Mouse (Mus musculus) midbrain, embryonic 13.5 days (tissue): ENCODE data around the gene Rtn1. TPM values are rescaled to one million over a fixed set of nuclear protein-coding genes. Genes with fewer than 3 reads are reported as not detected.

Experiments
- ATAC-seq: fragments of 200-750 bp; cut with Nextera tagmentation; 2 replicates; pipeline ENCODE4 v1.8.0; 2017; ENCODE audit warnings: mild to moderate bottlenecking, moderate TSS enrichment, moderate library complexity
- H3K27ac ChIP-seq: fragments of 300-500 bp; sonication (generic); 2 replicates; pipeline ENCODE4 v1.5.1; 2015; ENCODE audit warnings: inconsistent platforms, mild to moderate bottlenecking, moderate library complexity
- H3K27me3 ChIP-seq: fragments of 300-500 bp; sonication (generic); 2 replicates; pipeline ENCODE4 v1.6.1; 2015; ENCODE audit warnings: mild to moderate bottlenecking, inconsistent platforms
- H3K36me3 ChIP-seq: fragments of 300-500 bp; sonication (generic); 2 replicates; pipeline ENCODE4 v1.6.1; 2015; ENCODE audit warnings: mild to moderate bottlenecking, inconsistent platforms
- H3K4me1 ChIP-seq: fragments of 300-500 bp; sonication (generic); replicated peaks from 2 replicates; pipeline ENCODE4 v1.6.1; 2015; ENCODE audit warnings: inconsistent platforms
- H3K4me2 ChIP-seq: fragments of 300-500 bp; sonication (generic); replicated peaks from 2 replicates; pipeline ENCODE4 v1.6.1; 2015; ENCODE audit warnings: moderate library complexity, mild to moderate bottlenecking, inconsistent platforms
- H3K4me3 ChIP-seq: fragments of 300-500 bp; sonication (generic); replicated peaks from 2 replicates; pipeline ENCODE4 v1.5.1; 2015; ENCODE audit warnings: mild to moderate bottlenecking, inconsistent platforms
- H3K9ac ChIP-seq: fragments of 300-500 bp; sonication (generic); replicated peaks from 2 replicates; pipeline ENCODE4 v1.6.1; 2015; ENCODE audit warnings: mild to moderate bottlenecking, inconsistent platforms
- H3K9me3 ChIP-seq: fragments of 300-500 bp; sonication (generic); 2 replicates; pipeline ENCODE4 v1.6.1; 2016; ENCODE audit warnings: mild to moderate bottlenecking, inconsistent platforms
- WGBS: fragments of 180-500 bp; shearing (Covaris S2); methylation state at CpG from one replicate; pipeline ENCODE4 v1.1.7; 2015; 5-methylcytosine and 5-hydroxymethylcytosine counted together
- polyA plus RNA-seq: library from polyadenylated mRNA; unstranded; fragments of >200 nt; fragmentation: Nextera tagmentation; extraction: Ambion mirVana; gene quantifications from 2 replicates; pipeline ENCODE4 v1.2.1, GENCODE M21; 2015

The Rtn1 gene
- polyA plus RNA-seq, 1 experiment from 2014 or later, result 1,917 TPM

DNA sequence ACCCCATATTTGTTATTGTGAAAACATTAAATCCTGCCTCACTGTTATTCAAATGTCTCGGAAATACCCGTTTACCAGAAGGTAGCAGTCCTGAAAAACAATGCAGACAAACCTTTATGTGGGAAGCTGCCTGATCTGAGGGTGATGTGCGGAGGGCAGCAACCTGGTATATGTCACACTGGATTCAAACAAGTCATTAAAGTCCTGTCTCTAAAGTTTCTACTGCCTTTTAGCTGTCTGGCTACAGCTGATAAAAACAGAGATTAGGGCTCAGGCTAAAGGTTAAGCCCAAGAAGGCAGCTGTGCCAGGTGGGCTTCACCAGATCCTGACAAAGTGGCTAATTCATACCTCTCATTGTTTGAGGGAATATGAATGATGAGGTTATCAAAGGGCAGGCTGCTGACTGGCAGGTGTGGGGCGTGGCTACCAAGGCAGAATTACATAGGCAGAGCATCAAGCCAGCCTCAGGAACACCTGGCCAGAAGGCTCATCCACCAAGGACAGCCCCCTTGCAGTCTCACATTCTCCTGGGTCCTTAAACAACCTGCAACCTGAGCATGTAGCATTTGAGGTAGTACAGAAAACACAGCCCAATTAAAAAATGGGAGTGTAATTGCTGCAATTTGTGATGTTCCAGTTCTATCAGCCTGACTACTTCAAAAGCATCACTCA is 121.4 kb downstream of the Rtn1 start:
- Histone ChIP-seq H3K4me1 (peaks cover 7% of the 10 kb centered on the region), H3K27ac (no peak overlapping the region), H3K9me3 (no peaks in the 10 kb centered on the region), H3K4me2 (no peak overlapping the region), H3K36me3 (no peaks in the 10 kb centered on the region), H3K9ac (no peak overlapping the region), H3K27me3 (no peaks in the 10 kb centered on the region), H3K4me3 (no peak overlapping the region)
- no peak for ATAC-seq
- WGBS, result 84% methylated on average over 4 of the region's 4 CpGs

GRCm38 (mm10) chr12:72285366-72286345 is 123.2 kb downstream of the Rtn1 start:
- WGBS, result 72% methylated on average over 25 of the region's 25 CpGs
- Histone ChIP-seq H3K27ac (no peak overlapping the region), H3K4me2 (no peak overlapping the region)

GRCm38 (mm10) chr12:72284576-72284975 is 124.3 kb downstream of the Rtn1 start:
- no peak overlapping the region for H3K9ac ChIP-seq
- no peak for ATAC-seq
- no peaks in the 10 kb centered on the region for H3K36me3 ChIP-seq
- 93% methylated on average over 7 of the region's 7 CpGs for WGBS
- H3K4me1 ChIP-seq, result peaks cover 7% of the 10 kb centered on the region
- no peak overlapping the region for H3K4me3 ChIP-seq
- no peak overlapping the region for H3K4me2 ChIP-seq
- no peaks in the 10 kb centered on the region for H3K9me3 ChIP-seq
- H3K27me3 ChIP-seq, result no peaks in the 10 kb centered on the region
- H3K27ac ChIP-seq, result no peak overlapping the region

More at GRCm38 (mm10) chr12:72285366-72286345, 123.2 kb downstream of the Rtn1 start:
- H3K9me3 ChIP-seq, result no peaks in the 10 kb centered on the region
- no peak overlapping the region for H3K4me3 ChIP-seq
- H3K9ac ChIP-seq, result no peak overlapping the region
- H3K36me3 ChIP-seq, result no peaks in the 10 kb centered on the region
- ATAC-seq, result peak; percentile 65; the same call in 1 of the 2 replicates
- no peaks in the 10 kb centered on the region for H3K27me3 ChIP-seq
- peaks cover 7% of the 10 kb centered on the region for H3K4me1 ChIP-seq

- 56% methylated on average over 5 of the region's 5 CpGs for WGBS
- no peak for ATAC-seq
Measured at GRCm38 (mm10) chr12:72279129-72279875, 129.6 kb downstream of the Rtn1 start.

DNA sequence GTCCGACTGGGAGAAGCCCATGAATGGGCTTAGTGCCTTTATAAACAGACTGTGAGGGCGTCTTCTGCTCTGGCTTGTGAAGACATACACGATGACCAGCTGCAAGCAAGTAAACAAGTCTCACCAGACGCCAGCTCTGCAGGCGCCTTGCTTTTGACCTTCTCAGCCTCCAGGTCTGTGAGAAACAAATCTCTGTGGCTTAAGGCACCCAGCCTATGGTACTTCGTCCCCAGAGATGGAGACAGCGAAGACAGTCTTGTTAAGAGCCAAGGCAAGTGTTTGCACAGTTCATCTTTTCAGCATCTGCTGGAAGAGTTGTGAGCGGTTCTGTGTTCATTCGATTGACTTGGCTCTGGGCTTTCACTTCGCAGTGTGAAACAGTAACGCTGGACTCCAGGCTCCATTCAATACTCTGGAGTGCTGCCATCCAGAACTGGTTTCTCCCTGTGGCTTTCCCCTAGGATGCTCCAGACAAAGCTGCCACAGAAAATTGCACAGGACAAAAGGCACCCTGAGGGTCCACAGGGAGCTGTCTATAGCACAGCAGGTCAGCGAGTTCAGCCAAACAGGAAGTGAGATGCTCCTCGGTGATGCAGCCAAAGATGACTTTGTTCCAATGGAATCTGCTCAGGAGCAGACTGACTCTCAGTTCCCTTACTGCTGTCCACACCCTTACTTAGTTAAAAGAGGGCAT is 135.0 kb downstream of the Rtn1 start:
- no peak for ATAC-seq

More at GRCm38 (mm10) chr12:72279129-72279875, 129.6 kb downstream of the Rtn1 start:
- Histone ChIP-seq H3K4me3 (no peak overlapping the region), H3K36me3 (no peaks in the 10 kb centered on the region), H3K27ac (no peak overlapping the region), H3K9ac (no peak overlapping the region), H3K9me3 (no peaks in the 10 kb centered on the region), H3K4me1 (no peaks in the 10 kb centered on the region), H3K27me3 (no peaks in the 10 kb centered on the region), H3K4me2 (no peak overlapping the region)

DNA sequence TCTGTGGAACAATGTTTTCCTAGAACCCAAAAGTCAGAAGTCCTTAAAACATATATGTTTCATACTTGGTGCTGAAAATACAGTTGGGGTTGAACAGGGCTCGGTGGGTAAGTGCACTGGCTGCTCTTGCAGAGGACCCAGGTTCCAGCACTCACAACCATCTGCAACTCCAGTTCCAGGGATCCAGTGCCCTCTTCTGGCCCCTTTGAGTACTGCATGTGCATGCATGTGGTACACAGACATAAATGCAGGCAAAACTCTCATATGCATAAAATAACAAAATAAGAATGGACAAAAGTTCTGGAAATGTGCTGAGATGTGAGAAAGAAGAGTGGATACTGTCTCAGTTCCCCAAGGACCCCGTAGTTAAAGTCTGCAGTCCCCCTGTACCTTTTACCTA is 141.2 kb downstream of the Rtn1 start:
- Histone ChIP-seq H3K9ac (no peak overlapping the region), H3K4me2 (no peak overlapping the region), H3K27me3 (no peaks in the 10 kb centered on the region), H3K9me3 (no peaks in the 10 kb centered on the region), H3K36me3 (no peaks in the 10 kb centered on the region), H3K4me3 (no peak overlapping the region), H3K27ac (no peak overlapping the region), H3K4me1 (peaks cover 23% of the 10 kb centered on the region)
- ATAC-seq, result no peak
- WGBS, result 81% methylated on average over 2 of the region's 2 CpGs

More for the DNA sequence above, 135.0 kb downstream of the Rtn1 start:
- H3K4me2 ChIP-seq, result no peak overlapping the region
- H3K4me3 ChIP-seq, result no peak overlapping the region
- peaks cover 4% of the 10 kb centered on the region; the same call in 1 of the 2 replicates for H3K4me1 ChIP-seq
- no peak overlapping the region for H3K27ac ChIP-seq
- no peaks in the 10 kb centered on the region for H3K36me3 ChIP-seq
- no peaks in the 10 kb centered on the region for H3K9me3 ChIP-seq
- H3K27me3 ChIP-seq, result no peaks in the 10 kb centered on the region
- H3K9ac ChIP-seq, result no peak overlapping the region
- WGBS, result 53% methylated on average over 13 of the region's 13 CpGs

DNA sequence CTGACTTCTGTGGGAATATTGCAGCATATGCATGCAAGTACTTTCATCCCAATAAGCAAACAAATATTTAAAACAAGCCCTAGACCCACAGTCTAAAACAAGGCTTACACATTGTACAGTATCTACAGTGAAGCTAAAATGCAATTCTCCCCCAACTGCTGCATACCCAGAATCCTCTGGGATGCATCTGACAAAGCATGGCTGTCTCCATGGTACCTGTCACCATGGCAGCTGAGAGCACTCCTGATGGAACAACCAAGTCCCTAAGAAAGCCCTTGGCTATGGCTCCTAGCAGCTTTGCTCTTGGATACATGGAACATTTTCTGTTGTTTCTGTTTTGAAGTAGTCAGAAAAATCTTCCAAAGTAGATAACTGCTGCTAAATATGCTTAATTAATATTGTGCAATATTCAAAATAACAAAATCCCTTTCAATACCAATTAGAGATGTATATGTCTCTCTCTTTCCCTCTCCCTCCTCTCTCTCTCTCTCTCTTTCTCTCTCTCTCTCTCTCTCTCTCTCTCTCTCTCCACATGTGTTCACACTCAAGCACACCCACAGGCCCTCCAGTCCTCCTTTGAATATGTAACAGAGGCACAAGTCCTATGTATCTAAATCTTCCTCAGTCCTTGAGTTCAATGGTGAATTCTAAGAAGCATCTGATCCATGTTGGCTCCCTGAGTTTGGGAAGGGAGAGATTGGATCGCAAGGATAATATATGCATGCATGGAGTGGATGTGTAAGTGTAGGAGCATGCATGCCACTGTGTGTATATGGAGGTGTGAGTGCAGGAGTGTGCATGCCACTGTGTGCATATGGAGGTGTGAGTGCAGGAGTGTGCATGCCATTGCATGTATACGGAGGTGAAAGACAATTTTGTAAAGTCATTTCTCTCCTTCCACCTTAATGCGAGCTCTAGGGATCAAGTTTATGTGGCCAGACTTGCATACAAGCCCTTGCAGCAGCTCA is 143.3 kb downstream of the Rtn1 start:
- 88% methylated on average over 3 of the region's 3 CpGs for WGBS
- H3K9ac ChIP-seq, result no peak overlapping the region

GRCm38 (mm10) chr12:72263213-72264103 is 145.4 kb downstream of the Rtn1 start:
- no peak for ATAC-seq
- no peaks in the 10 kb centered on the region for H3K9me3 ChIP-seq
- peaks cover 23% of the 10 kb centered on the region for H3K4me1 ChIP-seq
- H3K4me3 ChIP-seq, result no peak overlapping the region
- 70% methylated on average over 12 of the region's 12 CpGs for whole genome bisulfite sequencing
- H3K9ac ChIP-seq, result no peak overlapping the region
- no peaks in the 10 kb centered on the region for H3K27me3 ChIP-seq
- peak overlapping the region; percentile 39; the same call in 1 of the 2 replicates for H3K27ac ChIP-seq
- no peak overlapping the region for H3K4me2 ChIP-seq
- H3K36me3 ChIP-seq, result no peaks in the 10 kb centered on the region

More for the DNA sequence above, 143.3 kb downstream of the Rtn1 start:
- Histone ChIP-seq H3K4me1 (peaks cover 23% of the 10 kb centered on the region), H3K36me3 (no peaks in the 10 kb centered on the region), H3K9me3 (no peaks in the 10 kb centered on the region), H3K4me3 (no peak overlapping the region), H3K27ac (peak overlapping the region; percentile 75), H3K4me2 (no peak overlapping the region), H3K27me3 (no peaks in the 10 kb centered on the region)
- ATAC-seq, result peak; percentile 94

DNA sequence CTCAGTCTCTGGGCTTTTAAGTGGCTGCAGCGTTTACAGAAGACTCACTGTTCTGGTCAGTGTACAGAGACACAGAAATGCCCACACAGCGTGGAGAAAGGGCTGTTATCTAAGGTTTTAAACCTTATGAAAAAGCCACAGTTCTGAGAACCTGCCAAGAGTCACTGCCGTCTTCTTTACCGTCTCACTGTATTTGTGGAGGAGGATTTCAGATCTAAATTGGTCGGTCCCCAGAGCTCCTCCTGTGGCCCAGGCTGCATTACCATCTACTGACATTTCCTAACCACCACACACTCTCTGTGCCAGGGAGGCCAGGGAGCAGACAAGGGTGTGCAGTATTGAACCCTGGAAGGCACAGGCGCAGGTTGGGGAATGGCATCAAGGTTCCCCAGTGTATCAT is 151.9 kb downstream of the Rtn1 start:
- no peak for ATAC-seq
- WGBS, result 83% methylated on average over 6 of the region's 6 CpGs
- H3K36me3 ChIP-seq, result no peaks in the 10 kb centered on the region
- H3K9me3 ChIP-seq, result no peaks in the 10 kb centered on the region
- no peaks in the 10 kb centered on the region for H3K4me1 ChIP-seq
- no peak overlapping the region for H3K27ac ChIP-seq
- H3K9ac ChIP-seq, result no peak overlapping the region
- H3K4me2 ChIP-seq, result no peak overlapping the region
- H3K27me3 ChIP-seq, result no peaks in the 10 kb centered on the region
- no peak overlapping the region for H3K4me3 ChIP-seq

DNA sequence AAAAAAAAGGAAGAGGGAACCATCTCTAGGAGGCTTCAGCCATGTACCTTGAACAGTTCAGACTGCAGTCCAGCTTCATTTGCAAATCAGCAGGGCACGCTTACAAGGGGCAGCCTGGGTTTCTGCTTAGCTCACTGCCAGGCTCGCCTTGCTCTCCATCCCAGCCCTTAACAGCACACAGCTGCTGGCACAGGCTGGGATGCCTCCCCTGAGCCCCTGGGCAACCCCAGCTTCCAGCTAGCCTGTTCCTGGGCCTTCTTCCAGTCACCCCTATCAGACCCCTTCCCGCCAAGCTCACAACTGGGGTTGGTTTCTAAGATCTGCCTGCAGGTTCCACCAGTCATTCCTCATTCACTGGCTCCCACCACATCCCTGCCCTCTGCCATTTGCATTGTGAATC is 155.8 kb downstream of the Rtn1 start:
- no peak overlapping the region for H3K27ac ChIP-seq
- ATAC-seq, result no peak
- H3K9me3 ChIP-seq, result no peaks in the 10 kb centered on the region
- no peaks in the 10 kb centered on the region for H3K36me3 ChIP-seq
- H3K27me3 ChIP-seq, result no peaks in the 10 kb centered on the region
- H3K4me3 ChIP-seq, result no peak overlapping the region
- H3K4me1 ChIP-seq, result no peaks in the 10 kb centered on the region
- no peak overlapping the region for H3K9ac ChIP-seq
- no peak overlapping the region for H3K4me2 ChIP-seq
- 65% methylated on average over 3 of the region's 3 CpGs for WGBS
